In genomic region chrX:75873813-75874212, GRCm38 (mm10) we compare ENCODE assay signal across 9 mouse cellular contexts. TPM values are rescaled to one million over a fixed set of nuclear protein-coding genes. Genes with fewer than 3 reads are reported as not detected.
DNase-seq lines count a peak whose midpoint lies in the region; ATAC-seq and TF ChIP-seq lines count a peak whose summit lies in the region.
"Had no signal": no experiment of that assay in that cellular context is flagged by ENCODE, and none has a peak within 500 bp of the region (broad histone marks: within the 10 kb centered on the region; RNA-seq: fewer than 3 reads in every experiment).

No protein-coding gene starts in this region.

- H3K9me3 ChIP-seq in intestine, postnatal 0 days (ENCODE audit: control insufficient read depth), result no peaks in the 10 kb centered on the region
- H3K9me3 ChIP-seq in liver, embryonic 13.5 days (replicated peaks), result no peaks in the 10 kb centered on the region
- H3K9me3 ChIP-seq in neural tube, embryonic 12.5 days, result no peaks in the 10 kb centered on the region

- DNase-seq in right cerebral cortex, postnatal 25 days, result peak; percentile 27
- DNase-seq in right cerebral cortex, postnatal 14 days, result no peak
- DNase-seq in gastrocnemius, postnatal 4 days (ENCODE audit: low spot score in 2 of 2), result peak; percentile 16 to 33
- DNase-seq in liver, embryonic 13.5 days, result peak; percentile 4
- no peak for DNase-seq in thymus, adult 18-20 months

- H3K4me1 ChIP-seq in intestine, postnatal 0 days (replicated peaks; ENCODE audit: control insufficient read depth, insufficient read depth, low read length), result no peaks in the 10 kb centered on the region
- H3K4me1 ChIP-seq in liver, embryonic 13.5 days (replicated peaks), result no peaks in the 10 kb centered on the region
- no peaks in the 10 kb centered on the region for H3K4me1 ChIP-seq in neural tube, embryonic 12.5 days
- H3K4me1 ChIP-seq: megakaryocyte, embryonic 14.5 days had no signal

- H3K4me2 ChIP-seq in intestine, postnatal 0 days (replicated peaks; ENCODE audit: low read depth), result peak overlapping the region; percentile 68
- H3K4me2 ChIP-seq in liver, embryonic 13.5 days, result peak overlapping the region; percentile 70
- H3K4me2 ChIP-seq in neural tube, embryonic 12.5 days (replicated peaks), result peak overlapping the region; percentile 64

- peak overlapping the region; percentile 47 for H3K4me3 ChIP-seq in intestine, postnatal 0 days (ENCODE audit: low read depth, low read length)
- peak overlapping the region; percentile 58 for H3K4me3 ChIP-seq in liver, embryonic 13.5 days (replicated peaks)
- H3K4me3 ChIP-seq in neural tube, embryonic 12.5 days, result peak overlapping the region; percentile 42

- TF ChIP-seq CTCF in intestine, postnatal 0 days (IDR thresholded peaks at IDR 0.05; ENCODE audit: low read depth), result peak; percentile 20; the same call in 1 of the 2 replicates

- H3K27me3 ChIP-seq in intestine, postnatal 0 days (replicated peaks; ENCODE audit: control insufficient read depth, insufficient read depth, low read length), result no peaks in the 10 kb centered on the region
- H3K27me3 ChIP-seq in liver, embryonic 13.5 days, result peaks cover 4% of the 10 kb centered on the region; the same call in 1 of the 2 replicates
- H3K27me3 ChIP-seq in neural tube, embryonic 12.5 days (replicated peaks), result no peaks in the 10 kb centered on the region

- 0 out of 2 replicates have a peak overlapping the region, but pooled peaks have one; percentile 35 for H3K27ac ChIP-seq in intestine, postnatal 0 days (ENCODE audit: low read depth, low read length)
- H3K27ac ChIP-seq in liver, embryonic 13.5 days, result no peak overlapping the region
- H3K27ac ChIP-seq in neural tube, embryonic 12.5 days, result no peak overlapping the region

- 0 out of 2 replicates have a peak, but pooled peaks have one; percentile 27 for ATAC-seq in common myeloid progenitor, adult 5-6 weeks (replicated peaks; ENCODE audit: low read depth, poor library complexity, severe bottlenecking)
- ATAC-seq in intestine, postnatal 0 days, result no peak
- no peak for ATAC-seq in liver, embryonic 13.5 days (ENCODE audit: low read depth)
- ATAC-seq in neural tube, embryonic 12.5 days (ENCODE audit: low FRiP score, low read depth), result no peak

- WGBS in intestine, postnatal 0 days, result 20% methylated on average over 15 of the region's 15 CpGs
- 21% methylated on average over 15 of the region's 15 CpGs for WGBS in liver, embryonic 13.5 days (ENCODE audit: insufficient replicate concordance)
- WGBS in neural tube, embryonic 12.5 days, result 14% methylated on average over 15 of the region's 15 CpGs

- H3K9ac ChIP-seq in intestine, postnatal 0 days (ENCODE audit: low read depth, low read length), result no peak overlapping the region
- no peak overlapping the region for H3K9ac ChIP-seq in liver, embryonic 13.5 days
- H3K9ac ChIP-seq in neural tube, embryonic 12.5 days, result 0 out of 2 replicates have a peak overlapping the region, but pooled peaks have one; percentile 21

- no peaks in the 10 kb centered on the region for H3K36me3 ChIP-seq in intestine, postnatal 0 days (ENCODE audit: control insufficient read depth, insufficient read depth)
- no peaks in the 10 kb centered on the region for H3K36me3 ChIP-seq in liver, embryonic 13.5 days
- no peaks in the 10 kb centered on the region for H3K36me3 ChIP-seq in neural tube, embryonic 12.5 days

RNA-seq across cellular contexts. Expression of gene Pls3, which starts 1.2 kb away (rescaled TPM):
- 3.7 TPM in 2 replicates for total RNA-seq in common myeloid progenitor, adult 5-6 weeks (2017)
- total RNA-seq in gastrocnemius, postnatal 4 days (2021), result 10 to 100 TPM; 65.5 to 77.5 TPM
- 31.4 and 33.5 TPM in 2 replicates for polyA plus RNA-seq in intestine, postnatal 0 days (2015; fragmentation: Nextera tagmentation; extraction: Ambion mirVana)
- polyA plus RNA-seq in liver, embryonic 13.5 days (2015; fragmentation: Nextera tagmentation; extraction: Ambion mirVana), result 10.8 and 13.0 TPM in 2 replicates
- 65.8 and 69.3 TPM in 2 replicates for polyA plus RNA-seq in neural tube, embryonic 12.5 days (2016; fragmentation: Nextera tagmentation; extraction: Ambion mirVana)

Comparison
In these comparisons a context has a peak if more than half of its experiments do, and no peak if none do; other contexts are left out.
1. DNase-seq: peak in right cerebral cortex, postnatal 25 days (single experiment), gastrocnemius, postnatal 4 days (2 of 2) and liver, embryonic 13.5 days (single experiment); none in right cerebral cortex, postnatal 14 days (single experiment) and thymus, adult 18-20 months (0 of 2).
2. Peak in every context shown above with its lines, with median percentiles within 50 percentile points of each other: H3K4me2 ChIP-seq and H3K4me3 ChIP-seq.